Mouse (Mus musculus): ENCODE results near the gene Pnck.

- TF ChIP-seq EP300 (IDR thresholded peaks at IDR 0.05; ENCODE audit: insufficient read depth, low read depth, low read length) (no peak), CTCF (IDR thresholded peaks at IDR 0.05) (no peak), POLR2A (IDR thresholded peaks at IDR 0.05; ENCODE audit: insufficient read depth, low read depth, low read length) (no peak)
These were observed 15.3 kb upstream of the Pnck start for GRCm38 (mm10) chrX:73675231-73675630.

Data from heart, adult 2 months (tissue).